Mouse (Mus musculus) adipocyte (in vitro differentiated cells): ENCODE measurements around the gene Lipt1.

Source experiments
- DNase-seq: peaks from one replicate; pipeline ENCODE4 v3.0.0-alpha.2; 2016; ENCODE audit warnings: low spot score

The Lipt1 gene

DNA sequence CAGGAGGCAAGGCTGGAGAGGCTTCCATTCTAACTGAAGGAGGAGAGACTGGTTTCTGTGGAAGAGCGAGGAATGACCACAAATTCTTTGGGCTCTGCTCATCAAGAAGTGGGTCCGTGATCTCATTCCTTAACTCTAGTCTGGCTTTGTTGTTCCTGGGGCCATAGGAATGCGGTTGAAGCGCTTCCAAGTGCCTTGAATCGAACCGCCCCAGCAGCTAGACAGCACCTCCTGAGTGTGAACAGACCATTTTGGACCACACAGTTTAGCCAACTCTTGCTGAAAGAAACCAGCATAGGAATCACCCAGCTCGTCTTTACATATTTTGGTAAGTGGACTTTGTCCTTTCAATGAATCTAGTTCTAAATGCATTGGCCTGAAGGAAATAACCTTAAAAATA lies at the start of gene Lipt1:
Gene Lipt1, plus strand, starts transcription at position 35 of the 400 bp plus-strand sequence.
- no peak for DNase-seq

DNA sequence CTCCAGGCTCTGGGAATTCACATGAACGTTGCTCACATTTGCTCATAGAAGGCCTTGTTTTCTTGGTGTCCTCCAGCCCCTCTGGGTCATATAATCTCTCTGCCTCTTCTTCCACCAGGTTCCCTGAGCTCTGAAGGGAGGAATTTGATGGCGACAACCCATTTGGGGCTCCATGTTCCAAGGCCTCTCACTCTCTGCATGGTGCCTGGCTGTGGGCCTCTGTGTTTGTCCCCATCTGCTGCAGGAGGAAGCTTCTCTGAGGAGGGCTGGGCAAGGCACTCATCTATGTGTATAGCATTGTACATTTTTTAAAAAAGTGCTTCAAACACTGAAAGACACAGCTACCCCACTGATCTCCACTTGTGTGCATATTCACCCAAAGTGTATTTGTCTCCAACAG lies 39.9 kb upstream of the Lipt1 start:
- no peak for DNase-seq

DNA sequence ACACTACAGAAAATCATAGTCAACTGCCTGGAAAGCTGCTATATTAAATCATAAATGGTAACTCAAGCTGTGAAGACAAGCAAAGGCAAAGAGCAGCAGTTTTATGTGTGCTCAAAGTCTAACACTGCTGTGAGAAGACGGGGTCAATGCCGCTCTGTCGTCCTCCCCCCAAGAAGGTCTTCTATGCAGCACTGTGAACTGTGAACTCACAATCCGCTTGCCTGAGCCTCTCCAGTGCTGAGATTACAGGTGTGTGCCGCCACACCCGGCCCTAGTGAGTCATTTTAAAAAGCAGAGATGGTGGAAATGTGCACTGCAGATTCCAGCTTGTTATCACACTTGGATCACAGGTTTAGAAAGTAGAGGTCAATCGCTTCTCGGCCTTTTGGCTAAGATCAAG lies 24.7 kb upstream of the Lipt1 start:
- DNase-seq: no peak

DNA sequence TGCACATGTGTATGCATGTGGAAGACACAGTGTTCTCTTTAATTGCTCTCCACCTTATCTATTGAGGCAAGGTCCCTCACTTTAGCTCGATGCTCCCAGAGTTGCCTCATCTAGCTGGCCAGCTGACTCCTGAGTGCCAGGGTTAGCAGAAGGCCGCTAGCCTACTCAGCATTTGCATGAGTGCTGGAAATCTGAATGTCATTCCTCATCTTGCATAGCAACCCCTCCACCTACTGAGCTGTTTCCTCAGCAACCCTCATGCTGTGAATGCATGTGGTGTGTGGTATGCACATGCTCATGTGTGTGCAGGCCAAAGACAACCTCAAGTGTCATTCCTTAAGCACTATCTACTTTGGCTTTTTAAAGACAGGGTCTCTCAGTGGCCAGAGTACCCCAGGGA lies 20.8 kb upstream of the Lipt1 start:
- no peak for DNase-seq

DNA sequence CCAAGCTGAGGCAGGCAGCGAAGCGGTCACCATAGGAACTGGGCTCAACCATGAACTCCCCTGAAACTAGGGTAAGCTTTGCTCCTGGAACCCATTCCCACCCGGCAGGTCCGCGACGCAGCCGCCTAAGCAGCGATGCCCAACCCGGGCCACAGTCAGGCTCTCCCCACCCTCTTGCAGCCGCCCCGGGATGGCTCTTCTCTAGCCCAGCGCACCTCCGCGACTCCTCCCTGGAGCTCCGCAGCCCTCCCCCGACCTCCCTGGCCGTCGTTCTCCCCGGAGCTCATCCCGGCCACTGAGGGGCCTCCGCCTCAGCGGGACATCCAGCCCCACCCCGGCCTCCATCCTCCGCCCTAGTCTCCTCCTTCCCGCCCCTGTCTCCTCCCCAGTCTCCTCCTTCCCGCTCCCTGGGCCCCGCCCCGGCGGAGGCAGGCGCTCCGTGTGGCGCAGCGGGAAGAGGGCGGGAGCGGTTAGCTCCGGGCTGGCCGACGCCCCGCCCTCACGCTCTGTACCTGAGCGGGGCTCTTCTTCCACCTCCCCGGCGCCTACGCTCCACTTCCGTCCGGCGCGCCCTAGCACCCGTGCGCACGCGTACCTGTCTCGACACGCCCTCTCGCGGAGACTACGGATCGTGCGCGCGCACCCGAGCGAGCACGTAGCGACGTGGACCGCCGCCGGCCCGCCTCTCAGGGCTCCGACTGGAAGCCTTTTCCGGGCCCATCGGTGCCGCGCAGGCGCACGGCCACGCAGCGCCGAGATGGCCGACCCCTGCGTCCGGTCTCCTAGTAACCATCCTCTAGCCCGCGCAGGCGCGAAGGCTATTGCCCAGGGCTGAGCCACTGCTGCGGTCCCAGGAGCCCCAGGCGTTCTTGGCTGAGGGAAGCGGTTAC lies 6.8 kb upstream of the Lipt1 start:
- peak; percentile 99 for DNase-seq

DNA sequence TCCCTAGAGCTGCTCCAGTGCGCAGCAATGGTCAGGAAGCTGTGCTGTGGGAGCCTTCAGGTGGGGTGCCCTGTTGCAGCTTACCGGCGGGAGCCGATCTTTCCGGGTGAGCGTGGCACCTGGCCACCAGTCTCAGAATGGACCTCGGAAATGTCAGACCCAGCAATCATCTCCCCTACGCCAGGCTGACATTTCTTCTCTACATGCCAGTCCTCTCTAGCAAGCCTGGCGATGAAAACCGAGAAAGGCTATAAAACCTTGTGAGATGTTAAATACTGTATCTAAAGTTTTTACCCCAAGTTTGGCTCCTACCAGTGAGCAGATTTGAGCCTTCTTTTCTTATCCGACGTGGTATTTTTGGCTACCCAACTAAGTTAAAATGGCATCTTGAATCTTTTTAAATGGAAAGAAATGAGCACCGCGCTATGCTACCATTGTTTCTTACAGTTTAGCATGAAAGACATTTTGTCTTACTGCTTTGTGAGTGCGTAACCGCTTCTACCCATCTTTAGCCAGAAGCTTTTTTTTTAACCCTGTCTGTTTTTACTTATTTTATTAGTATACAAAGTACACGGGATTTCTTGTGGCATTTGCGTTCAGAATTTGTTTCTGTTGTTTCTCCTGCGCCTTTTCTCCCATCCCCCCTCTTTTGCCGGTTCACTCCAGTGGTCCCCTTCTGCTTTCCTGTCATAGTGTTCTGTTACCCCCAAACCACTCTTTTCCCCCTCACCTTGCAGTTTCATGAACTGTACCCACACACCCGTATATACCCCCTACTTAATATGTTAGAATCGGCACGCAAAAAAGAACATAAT lies 5.9 kb upstream of the Lipt1 start:
- no peak for DNase-seq

DNA sequence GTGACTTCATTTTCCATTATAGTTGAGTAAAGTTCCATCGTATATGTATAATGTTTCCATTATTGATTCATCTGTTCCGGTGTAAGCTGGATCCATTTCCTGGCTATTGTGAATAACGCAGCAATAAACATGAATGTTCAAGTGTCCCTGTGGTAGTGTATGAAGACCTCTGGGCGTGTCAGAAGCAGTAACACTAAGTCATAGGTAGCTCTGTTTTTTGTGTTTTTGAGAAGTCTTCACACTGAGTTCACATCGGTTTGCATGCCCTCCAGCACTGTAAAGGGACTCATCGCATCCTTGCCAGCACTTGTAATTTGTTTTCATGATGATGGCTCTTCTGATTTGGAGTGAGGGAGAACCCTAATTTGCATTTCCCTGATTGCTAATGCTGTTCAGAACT lies 5.3 kb upstream of the Lipt1 start, which contains the start of gene Tsga10:
Gene Tsga10, minus strand, starts transcription at position 144 of the 400 bp plus-strand sequence.
- DNase-seq: peak; percentile 32

DNA sequence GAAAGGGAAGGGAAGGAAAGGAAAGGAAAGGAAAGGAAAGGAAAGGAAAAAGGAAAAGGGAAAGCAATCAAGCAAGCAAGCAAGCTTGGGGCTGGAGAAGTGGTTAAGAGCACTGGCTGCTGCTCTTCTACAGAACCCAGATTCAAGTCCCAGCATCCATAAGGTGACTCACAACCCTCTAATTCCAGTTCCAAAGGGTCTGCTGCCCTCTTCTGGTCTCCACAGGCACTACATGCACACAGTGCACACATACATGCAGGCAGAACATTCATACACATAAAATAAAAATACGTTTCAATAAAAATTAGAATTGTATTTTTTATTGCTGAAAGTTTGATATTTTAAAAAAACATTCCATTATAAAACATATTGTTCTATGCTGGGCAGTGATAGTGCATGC lies 4.5 kb upstream of the Lipt1 start:
- peak; percentile 71 for DNase-seq

DNA sequence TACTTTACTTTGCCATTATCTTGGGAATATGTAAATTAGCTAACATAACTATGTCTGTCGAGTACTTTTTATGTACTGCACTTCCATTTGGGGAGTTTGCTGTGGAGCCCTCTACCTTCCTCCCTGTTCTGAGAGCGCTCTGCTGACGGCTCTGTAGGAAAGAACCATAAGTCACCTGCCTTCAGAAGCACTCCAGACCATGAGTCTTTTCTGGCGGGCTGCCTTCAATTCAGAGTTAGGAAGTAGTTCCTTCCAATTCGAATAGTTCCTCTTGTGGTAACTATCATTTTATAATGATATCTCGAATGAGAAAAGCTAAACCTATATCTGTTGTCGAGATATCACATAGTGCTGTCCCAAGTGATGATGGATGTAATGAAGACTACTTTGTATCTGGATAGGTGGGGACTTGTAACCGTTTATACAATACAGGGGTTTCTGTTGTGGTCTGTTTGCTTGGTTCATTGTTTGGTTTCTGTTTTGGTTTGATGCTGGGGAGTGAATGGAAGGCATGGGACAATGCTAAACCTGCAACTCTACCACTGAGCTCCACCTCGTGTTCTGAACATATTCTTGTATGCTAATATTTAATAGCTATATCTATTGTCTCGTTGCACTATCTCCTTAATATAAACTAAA lies 3.7 kb upstream of the Lipt1 start:
- DNase-seq: no peak

DNA sequence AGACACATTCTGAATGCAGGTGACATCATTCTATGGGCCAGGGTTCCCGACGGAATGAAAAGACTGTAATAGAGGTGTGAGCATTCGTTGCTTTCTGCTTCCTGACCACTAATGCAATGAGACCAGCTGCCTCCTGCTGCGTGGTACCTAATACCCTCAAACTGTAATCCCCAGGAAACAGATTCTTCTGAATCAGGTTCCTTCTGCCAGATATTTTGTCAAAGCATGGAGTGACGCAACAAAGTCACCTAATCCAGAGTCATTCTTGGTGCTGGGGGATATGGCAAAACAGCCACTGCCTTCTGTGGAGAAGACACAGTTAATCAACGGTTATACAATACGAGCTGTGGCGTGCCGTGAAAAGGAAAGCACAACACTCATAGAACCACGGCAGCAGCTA lies 2.9 kb upstream of the Lipt1 start:
- no peak for DNase-seq

DNA sequence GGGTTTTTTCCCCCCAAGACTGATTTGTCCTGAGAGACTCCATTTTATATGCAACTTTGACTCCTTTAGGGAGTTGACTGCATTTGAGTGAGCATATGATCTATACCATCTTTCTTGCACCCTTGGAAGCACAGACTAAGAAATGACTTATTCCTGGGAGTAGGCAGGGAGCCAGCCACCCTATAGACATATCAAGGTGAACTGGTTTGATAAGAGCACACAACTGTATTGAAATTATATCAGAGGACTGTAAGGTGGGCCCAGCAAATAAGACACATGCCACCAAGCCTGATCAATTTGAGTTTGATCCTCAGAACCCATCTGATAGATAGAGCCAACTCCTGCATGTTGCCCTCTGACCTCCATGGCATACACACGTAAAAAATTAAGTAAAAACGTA lies 2.2 kb upstream of the Lipt1 start:
- DNase-seq: no peak

DNA sequence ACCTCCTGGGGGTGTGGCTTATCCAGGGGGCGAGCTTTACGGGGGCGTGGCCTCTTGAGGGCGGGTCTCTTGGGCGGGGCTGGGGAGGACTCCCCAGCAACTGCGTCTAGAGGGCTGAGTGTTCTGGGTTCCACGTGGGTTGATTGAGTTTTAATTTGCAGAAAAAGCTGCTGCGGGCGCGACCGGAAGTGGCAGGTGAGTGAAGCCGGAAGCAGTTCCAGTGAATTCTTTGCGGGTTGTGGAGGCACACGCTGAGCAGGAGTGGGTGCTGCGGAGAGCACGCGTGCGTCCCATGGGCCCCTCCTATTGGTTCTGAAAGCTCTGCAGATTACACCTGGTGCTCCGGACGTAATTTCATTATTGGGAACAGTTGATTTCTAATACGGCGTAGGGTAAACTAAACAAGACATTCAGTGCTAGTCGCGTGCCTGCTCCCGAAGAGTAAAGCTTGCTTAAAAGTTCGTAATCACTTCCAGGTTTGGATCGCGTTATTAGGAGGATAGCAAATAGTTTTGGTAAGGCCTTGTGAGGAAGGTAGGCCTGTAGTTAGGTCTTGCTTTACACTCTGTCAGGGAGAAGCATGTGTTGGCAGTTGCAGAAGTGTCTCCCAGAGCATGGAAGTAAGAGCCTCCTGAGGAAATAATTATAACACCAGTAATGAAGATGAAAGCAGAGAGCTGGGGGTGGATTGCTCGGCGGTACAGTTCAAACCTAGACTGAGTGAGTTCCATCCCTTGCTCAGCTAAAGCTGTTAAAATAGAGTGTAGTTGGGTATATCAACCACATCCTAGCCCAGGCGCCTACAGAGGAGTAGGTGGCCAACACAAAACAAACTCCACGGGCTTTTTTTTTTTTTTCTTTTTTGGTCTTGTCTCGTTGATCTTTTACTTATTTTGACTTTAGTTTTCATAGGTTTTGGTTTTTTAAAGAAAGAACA lies 861 bp downstream of the Lipt1 start:
- DNase-seq: peak; percentile 90

DNA sequence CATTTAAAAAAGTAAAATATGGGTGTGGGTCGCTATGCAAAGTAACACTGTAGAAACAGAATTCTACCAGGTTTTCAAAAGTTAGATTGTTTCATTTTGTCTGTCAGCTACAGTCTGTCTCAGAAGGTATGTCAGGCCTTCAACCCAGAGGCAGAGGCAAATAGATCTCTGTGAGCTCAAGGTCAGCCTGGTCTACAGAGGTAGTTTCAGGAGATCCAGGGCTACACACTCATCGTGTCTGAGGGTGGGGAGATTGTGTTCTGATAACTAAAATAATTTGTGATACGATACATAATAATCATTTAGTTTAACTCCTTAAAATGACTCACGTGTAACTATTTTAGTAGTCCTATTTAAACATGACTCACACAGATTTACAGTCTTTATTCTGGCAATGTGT lies 1.6 kb downstream of the Lipt1 start:
- no peak for DNase-seq

DNA sequence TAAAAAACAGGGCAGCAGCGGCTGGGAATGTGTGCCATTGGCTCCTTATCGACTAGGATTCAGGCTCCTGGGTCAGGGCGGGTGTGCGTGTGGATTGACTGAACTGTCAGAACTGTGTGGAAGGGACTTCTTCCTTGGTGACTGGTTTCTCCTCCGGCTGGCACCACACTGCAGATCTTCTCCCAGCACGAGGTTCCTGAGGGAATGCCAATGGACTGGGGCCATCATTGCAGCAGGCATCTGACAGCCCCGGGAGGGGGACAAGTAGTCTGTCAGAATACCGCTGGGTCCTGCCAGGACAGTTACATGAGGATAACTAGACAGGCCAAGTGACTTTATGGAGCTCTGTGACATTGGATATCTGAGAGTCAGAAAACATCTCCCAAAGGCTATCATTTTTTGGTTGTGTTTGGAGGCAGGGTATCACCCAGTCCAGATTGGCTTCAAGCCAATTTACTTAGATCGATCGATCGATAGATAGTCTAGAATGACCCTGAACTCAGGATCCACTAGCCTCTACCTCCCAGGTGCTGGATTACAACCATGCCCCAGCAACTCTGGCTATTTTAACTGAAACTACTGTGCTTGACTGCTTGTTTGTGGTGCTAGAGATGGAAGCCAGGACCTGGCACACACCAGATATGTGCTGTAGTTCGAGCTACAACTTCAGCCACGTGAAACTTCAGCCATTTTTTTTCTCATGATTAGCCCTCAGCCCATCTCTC lies 6.4 kb downstream of the Lipt1 start:
- peak; percentile 53 for DNase-seq

DNA sequence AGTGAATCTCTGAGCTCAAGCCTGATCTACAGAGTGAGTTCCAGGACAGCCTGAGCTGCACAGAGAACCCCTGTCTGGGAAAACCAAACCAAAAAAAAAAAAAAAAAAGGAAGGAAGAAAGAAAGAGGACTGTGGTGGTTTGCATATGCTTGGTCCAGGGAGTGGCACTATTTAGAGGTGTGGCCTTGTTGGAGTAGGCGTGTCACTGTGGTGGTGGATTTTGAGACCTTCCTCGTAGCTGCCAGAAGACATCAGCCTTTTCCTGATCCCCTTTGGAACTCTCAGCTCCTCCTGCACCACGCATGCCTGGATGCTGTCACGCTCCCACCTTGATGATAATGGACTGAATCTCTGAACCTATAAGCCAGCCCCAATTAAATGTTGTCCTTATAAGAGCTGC lies 11.9 kb downstream of the Lipt1 start:
- DNase-seq: no peak

DNA sequence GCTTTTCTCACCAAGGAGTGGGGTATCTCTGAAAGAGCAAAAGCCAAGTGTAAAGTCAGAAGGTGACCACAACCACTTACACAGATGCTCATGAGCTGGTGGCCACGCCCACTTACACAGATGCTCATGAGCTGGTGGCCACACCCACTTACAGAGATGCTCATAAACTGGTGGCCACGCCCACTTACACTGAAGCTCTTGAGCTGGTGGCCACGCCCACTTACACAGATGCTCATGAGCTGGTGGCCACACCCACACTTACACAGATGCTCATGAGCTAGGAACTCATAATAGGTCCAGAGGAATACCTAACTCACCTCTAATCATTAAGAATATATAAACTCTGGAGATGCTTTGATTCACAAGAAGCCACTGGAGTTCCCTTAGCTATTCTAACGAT lies 12.9 kb downstream of the Lipt1 start:
- DNase-seq: no peak

DNA sequence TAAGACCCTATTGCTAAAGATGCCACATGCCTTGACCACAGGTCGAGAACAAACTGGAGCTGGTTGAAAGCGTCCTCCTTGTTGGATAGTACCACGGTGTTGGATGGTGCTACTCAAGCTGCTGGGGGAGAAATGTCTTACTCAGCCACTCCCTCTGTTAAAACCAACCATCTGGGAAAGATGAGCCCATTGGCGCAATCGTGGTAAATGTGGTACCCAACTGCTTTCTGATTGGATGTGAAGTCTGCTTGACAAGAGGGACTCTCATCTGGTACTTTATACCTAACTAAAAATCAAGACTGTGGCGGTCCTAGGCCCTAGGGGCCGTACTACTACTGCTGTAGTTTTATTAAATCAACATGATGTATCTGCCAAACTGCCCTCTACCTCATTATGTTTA lies 17.7 kb downstream of the Lipt1 start:
- DNase-seq: no peak

DNA sequence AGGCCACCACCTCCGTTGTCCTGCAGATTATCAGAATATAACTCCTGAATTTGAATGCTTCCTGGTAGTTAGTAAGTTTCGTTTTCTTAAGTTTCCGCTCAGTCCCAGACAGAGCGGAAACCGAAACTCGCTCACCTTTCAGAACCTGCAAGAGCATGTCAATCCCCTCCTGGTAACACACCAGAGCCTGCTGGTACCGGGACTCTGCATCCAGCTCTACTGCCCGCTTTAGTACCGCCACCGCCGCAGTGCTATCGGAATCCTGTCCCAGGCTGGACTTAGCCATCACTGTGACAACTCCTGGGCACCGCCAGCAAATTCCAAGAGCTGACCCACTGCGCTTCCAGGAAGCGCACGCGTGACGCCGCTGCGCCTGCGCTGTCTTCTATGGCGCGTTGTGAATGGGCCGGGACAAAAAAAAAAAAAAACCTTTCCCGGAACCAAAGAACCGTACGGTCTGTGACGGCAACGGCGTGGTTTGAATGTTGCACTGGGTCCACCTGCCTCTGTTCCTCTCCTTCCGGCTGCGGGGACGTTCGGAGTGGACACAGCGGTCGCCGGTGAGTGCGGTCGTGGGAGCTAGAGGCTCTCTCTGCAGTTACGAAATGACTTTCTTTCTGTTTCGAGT lies 18.6 kb downstream of the Lipt1 start, which contains the start of the genes Mitd1 and Mrpl30:
Gene Mitd1, minus strand, starts transcription at position 387 of the 628 bp plus-strand sequence.
Gene Mrpl30, plus strand, starts transcription at position 453 of the 628 bp plus-strand sequence.
- DNase-seq: peak; percentile 95

DNA sequence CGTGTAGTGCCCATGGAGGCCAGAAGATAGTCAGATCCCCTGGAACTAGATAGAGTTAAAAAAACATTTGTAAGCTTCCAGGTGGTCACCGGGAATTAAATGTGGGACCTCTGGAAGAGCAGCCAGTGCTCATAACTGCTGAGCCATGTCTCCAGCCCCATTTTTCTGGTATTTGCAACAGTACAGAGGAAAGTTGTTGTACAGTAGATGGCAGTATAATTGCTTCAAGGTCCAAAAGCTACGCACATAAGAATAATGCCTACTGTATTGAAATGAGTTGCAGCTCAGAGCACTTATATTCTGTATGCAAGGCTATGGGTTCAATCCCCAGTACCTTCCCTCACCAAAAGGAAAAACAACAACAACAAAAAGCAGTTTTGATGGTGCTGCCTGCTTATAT lies 19.9 kb downstream of the Lipt1 start:
- peak; percentile 56 for DNase-seq

DNA sequence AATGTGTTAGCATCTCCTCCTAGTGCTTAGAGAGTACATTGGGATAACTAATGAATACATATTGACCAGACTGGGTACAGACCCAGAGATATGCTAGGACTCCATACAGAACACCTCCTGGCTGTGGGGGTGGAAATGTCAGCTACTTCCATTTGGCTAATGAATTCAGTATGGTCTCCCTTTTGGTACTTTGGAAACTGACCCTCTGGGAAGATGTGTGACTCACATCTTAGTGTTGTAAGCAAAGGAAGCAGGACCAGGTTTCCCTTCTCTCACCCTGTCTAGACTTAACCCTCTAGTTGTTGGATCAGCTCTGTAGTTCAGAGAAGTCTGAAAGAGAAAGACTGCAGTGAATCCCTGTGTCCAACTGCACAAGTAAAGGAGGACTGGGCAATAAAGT lies 23.1 kb downstream of the Lipt1 start:
- DNase-seq: no peak
